Mouse (Mus musculus) intestine, embryonic 14.5 days (tissue): ENCODE measurements around the gene Lrrc7. TPM values are rescaled to one million over a fixed set of nuclear protein-coding genes. Genes with fewer than 3 reads are reported as not detected.
"Not testable (repeated sequence)": the region's sequence is repeated elsewhere in the genome, so short reads cannot be mapped to it uniquely, and the experiment has no call there.

Experiments
- ATAC-seq: fragments of 200-750 bp; cut with Nextera tagmentation; replicated peaks from 2 replicates; pipeline ENCODE4 v1.8.0; 2017; ENCODE audit warnings: low read depth, moderate number of reproducible peaks, moderate TSS enrichment, moderate library complexity; ENCODE audit not compliant: low FRiP score, low TSS enrichment
- DNase-seq: peaks from one replicate; pipeline ENCODE4 v3.0.0-alpha.2; 2018; ENCODE audit warnings: low spot score
- H3K27ac ChIP-seq: fragments of 300-500 bp; sonication (generic); 2 replicates; pipeline ENCODE4 v1.5.1; 2014; ENCODE audit warnings: low read depth, mild to moderate bottlenecking, control low read depth
- H3K27me3 ChIP-seq: fragments of 300-500 bp; sonication (generic); replicated peaks from 2 replicates; pipeline ENCODE4 v1.6.1; 2014; ENCODE audit warnings: low read length, control low read depth; ENCODE audit not compliant: control insufficient read depth, insufficient read depth
- H3K36me3 ChIP-seq: fragments of 300-500 bp; sonication (generic); 2 replicates; pipeline ENCODE4 v1.6.1; 2014; ENCODE audit warnings: low read length, control low read depth; ENCODE audit not compliant: control insufficient read depth, insufficient read depth
- H3K4me1 ChIP-seq: fragments of 300-500 bp; sonication (generic); replicated peaks from 2 replicates; pipeline ENCODE4 v1.6.1; 2014; ENCODE audit warnings: low read length, control low read depth, mixed read lengths; ENCODE audit not compliant: control insufficient read depth, insufficient read depth
- H3K4me2 ChIP-seq: fragments of 300-500 bp; sonication (generic); 2 replicates; pipeline ENCODE4 v1.6.1; 2014; ENCODE audit warnings: low read length
- H3K4me3 ChIP-seq: fragments of 300-500 bp; sonication (generic); 2 replicates; pipeline ENCODE4 v1.5.1; 2014; ENCODE audit warnings: low read depth, low read length, control low read depth, mixed read lengths
- H3K9ac ChIP-seq: fragments of 300-500 bp; sonication (generic); 2 replicates; pipeline ENCODE4 v1.6.1; 2014; ENCODE audit warnings: mild to moderate bottlenecking, low read length
- H3K9me3 ChIP-seq: fragments of 300-500 bp; sonication (generic); 2 replicates; pipeline ENCODE4 v1.6.1; 2016; ENCODE audit warnings: low read length, control low read depth; ENCODE audit not compliant: control insufficient read depth
- WGBS: fragments of 180-500 bp; shearing (Covaris S2); extraction: QIAGEN DNeasy Blood & Tissue Kit; methylation state at CpG from one replicate; pipeline ENCODE4 v1.1.7; 2014; 5-methylcytosine and 5-hydroxymethylcytosine counted together
- polyA plus RNA-seq: library from polyadenylated mRNA; unstranded; fragments of >200 nt; fragmentation: Nextera tagmentation; extraction: Ambion mirVana; gene quantifications from 2 replicates; pipeline ENCODE4 v1.2.1, GENCODE M21; 2014

Gene Lrrc7
- polyA plus RNA-seq, 1 experiment from 2014 or later: 3.3 TPM

- not testable (repeated sequence) for ATAC-seq, H3K27me3 ChIP-seq, H3K4me1 ChIP-seq, DNase-seq, H3K4me2 ChIP-seq, H3K9ac ChIP-seq, H3K9me3 ChIP-seq, H3K36me3 ChIP-seq, H3K4me3 ChIP-seq, H3K27ac ChIP-seq
- 77% methylated on average over 1 of the region's 1 CpGs for WGBS
These were observed 459.5 kb downstream of the Lrrc7 start for GRCm38 (mm10) chr3:158102530-158102929.

GRCm38 (mm10) chr3:158102043-158102442 is 460.0 kb downstream of the Lrrc7 start:
- H3K4me2 ChIP-seq, H3K4me3 ChIP-seq, H3K27ac ChIP-seq, H3K4me1 ChIP-seq, DNase-seq, ATAC-seq, H3K9me3 ChIP-seq, H3K36me3 ChIP-seq, H3K27me3 ChIP-seq, H3K9ac ChIP-seq: not testable (repeated sequence)
- 85% methylated on average over 8 of the region's 10 CpGs for WGBS

GRCm38 (mm10) chr3:158093919-158094318 is 468.1 kb downstream of the Lrrc7 start:
- ATAC-seq (no peak), DNase-seq (no peak)
- Histone ChIP-seq H3K4me2 (no peak overlapping the region), H3K9ac (no peak overlapping the region), H3K4me1 (no peaks in the 10 kb centered on the region), H3K36me3 (no peaks in the 10 kb centered on the region), H3K4me3 (no peak overlapping the region), H3K27ac (no peak overlapping the region), H3K27me3 (no peaks in the 10 kb centered on the region), H3K9me3 (no peaks in the 10 kb centered on the region)
- WGBS: 75% methylated on average over 4 of the region's 4 CpGs

GRCm38 (mm10) chr3:158091601-158092000 is 470.4 kb downstream of the Lrrc7 start:
- no peak for DNase-seq
- no peaks in the 10 kb centered on the region for H3K4me1 ChIP-seq
- no peak overlapping the region for H3K9ac ChIP-seq
- H3K4me2 ChIP-seq: no peak overlapping the region
- H3K9me3 ChIP-seq: no peaks in the 10 kb centered on the region
- H3K27ac ChIP-seq: no peak overlapping the region
- WGBS: 74% methylated on average over 3 of the region's 3 CpGs
- H3K27me3 ChIP-seq: no peaks in the 10 kb centered on the region
- no peak overlapping the region for H3K4me3 ChIP-seq
- no peaks in the 10 kb centered on the region for H3K36me3 ChIP-seq
- no peak for ATAC-seq

GRCm38 (mm10) chr3:158077828-158078227 is 484.2 kb downstream of the Lrrc7 start:
- DNase-seq (no peak), ATAC-seq (no peak)
- Histone ChIP-seq H3K9ac (no peak overlapping the region), H3K4me3 (no peak overlapping the region), H3K36me3 (no peaks in the 10 kb centered on the region), H3K4me2 (no peak overlapping the region), H3K27me3 (no peaks in the 10 kb centered on the region), H3K9me3 (no peaks in the 10 kb centered on the region), H3K4me1 (no peaks in the 10 kb centered on the region), H3K27ac (no peak overlapping the region)
- 78% methylated on average over 5 of the region's 5 CpGs for WGBS

- Histone ChIP-seq H3K27me3 (no peaks in the 10 kb centered on the region), H3K9ac (no peak overlapping the region), H3K9me3 (no peaks in the 10 kb centered on the region), H3K36me3 (no peaks in the 10 kb centered on the region), H3K4me3 (no peak overlapping the region), H3K4me2 (no peak overlapping the region), H3K4me1 (no peaks in the 10 kb centered on the region), H3K27ac (no peak overlapping the region)
- DNase-seq: no peak
- 39% methylated on average over 1 of the region's 1 CpGs for WGBS
- no peak for ATAC-seq
These were observed 484.6 kb downstream of the Lrrc7 start for GRCm38 (mm10) chr3:158077380-158077772.

GRCm38 (mm10) chr3:158076685-158077379 is 485.2 kb downstream of the Lrrc7 start:
- DNase-seq: no peak
- Histone ChIP-seq H3K9ac (no peak overlapping the region), H3K4me2 (no peak overlapping the region), H3K9me3 (no peaks in the 10 kb centered on the region), H3K4me3 (no peak overlapping the region), H3K36me3 (no peaks in the 10 kb centered on the region), H3K27ac (no peak overlapping the region), H3K27me3 (no peaks in the 10 kb centered on the region), H3K4me1 (no peaks in the 10 kb centered on the region)
- 47% methylated on average over 4 of the region's 4 CpGs for WGBS
- ATAC-seq: no peak

- Histone ChIP-seq H3K4me3 (no peak overlapping the region), H3K4me1 (no peaks in the 10 kb centered on the region), H3K9ac (no peak overlapping the region), H3K27ac (no peak overlapping the region), H3K4me2 (no peak overlapping the region), H3K9me3 (no peaks in the 10 kb centered on the region), H3K36me3 (no peaks in the 10 kb centered on the region; the same call in 1 of the 2 replicates), H3K27me3 (no peaks in the 10 kb centered on the region)
- WGBS: 68% methylated on average over 2 of the region's 2 CpGs
- DNase-seq (no peak), ATAC-seq (no peak)
These were observed 487.0 kb downstream of the Lrrc7 start for GRCm38 (mm10) chr3:158075004-158075403.

GRCm38 (mm10) chr3:158068613-158069263 is 493.3 kb downstream of the Lrrc7 start:
- no peak for DNase-seq
- no peak for ATAC-seq
- Histone ChIP-seq H3K9me3 (no peaks in the 10 kb centered on the region), H3K4me2 (no peak overlapping the region), H3K27me3 (no peaks in the 10 kb centered on the region), H3K36me3 (peaks cover 22% of the 10 kb centered on the region), H3K9ac (no peak overlapping the region), H3K27ac (no peak overlapping the region), H3K4me3 (no peak overlapping the region), H3K4me1 (no peaks in the 10 kb centered on the region)
- WGBS: 40% methylated on average over 9 of the region's 9 CpGs
